Mouse (Mus musculus): ENCODE data around the gene Prdm2. TPM values are rescaled to one million over a fixed set of nuclear protein-coding genes. Genes with fewer than 3 reads are reported as not detected.

Gene Prdm2
- polyA plus RNA-seq, 1 experiment from 2014 or later = 5.0 TPM

DNA sequence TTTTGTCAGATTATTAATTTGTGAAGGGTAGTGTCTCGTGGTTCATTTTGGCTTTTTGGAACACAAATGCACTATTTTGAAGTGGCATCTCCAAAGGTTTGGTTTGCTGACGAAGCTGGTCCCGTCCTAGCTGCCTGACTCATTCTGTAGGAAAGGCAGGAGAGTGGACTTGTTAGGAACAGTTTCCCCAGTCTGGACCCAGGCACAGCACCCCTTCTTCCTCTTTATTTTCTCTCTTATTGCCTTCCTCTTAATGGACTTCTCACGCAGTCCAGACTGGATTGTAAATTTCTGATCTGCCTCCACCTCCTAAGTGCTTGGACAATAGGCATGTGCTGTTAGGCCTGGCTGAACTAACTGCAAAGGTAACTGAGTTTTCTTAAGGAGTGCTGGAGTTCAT, 57.8 kb downstream of the Prdm2 start:
- WGBS = 64% methylated on average over 4 of the region's 4 CpGs
- TF ChIP-seq EP300 (optimal IDR thresholded peaks at IDR 0.05) (no peak), CTCF (IDR thresholded peaks at IDR 0.05; ENCODE audit: low read depth) (no peak)
- DNase-seq (ENCODE audit: low spot score) = no peak
- H3K27ac ChIP-seq (replicated peaks) = 0 out of 2 replicates have a peak overlapping the region, but pooled peaks have one; percentile 9
- no peaks in the 10 kb centered on the region for H3K27me3 ChIP-seq (ENCODE audit: control insufficient read depth, insufficient read depth, low read length)
- no peak overlapping the region for H3K9ac ChIP-seq (ENCODE audit: low read length)
- no peaks in the 10 kb centered on the region for H3K9me3 ChIP-seq (ENCODE audit: control insufficient read depth, low read length)
- no peaks in the 10 kb centered on the region for H3K36me3 ChIP-seq (ENCODE audit: control insufficient read depth, insufficient read depth, low read length)
- H3K4me1 ChIP-seq (replicated peaks; ENCODE audit: control insufficient read depth, insufficient read depth) = peaks cover 2% of the 10 kb centered on the region; the same call in 1 of the 2 replicates
- H3K4me2 ChIP-seq (replicated peaks; ENCODE audit: low read depth) = no peak overlapping the region
- no peak overlapping the region for H3K4me3 ChIP-seq (ENCODE audit: low read depth, low read length)
- no peak for ATAC-seq (ENCODE audit: low FRiP score, low TSS enrichment)

DNA sequence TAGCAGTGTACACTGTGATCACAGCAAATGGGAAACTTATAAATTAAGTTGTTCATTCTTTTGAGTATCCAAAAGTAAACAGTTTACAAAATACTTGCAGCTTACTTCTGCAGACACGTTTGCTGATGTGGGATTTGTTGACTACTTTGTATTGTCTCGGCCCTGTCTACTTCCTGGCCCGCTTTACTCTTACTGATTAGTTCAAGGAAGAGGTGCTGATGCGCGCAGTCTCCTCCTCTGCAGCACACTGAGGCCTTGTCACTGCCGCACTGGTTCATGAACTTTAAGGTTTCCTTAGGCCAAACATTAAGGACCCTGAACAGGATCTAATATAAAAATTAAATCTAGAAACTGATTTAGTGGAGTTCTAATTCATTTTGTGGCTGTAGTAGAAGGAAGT, 58.2 kb downstream of the Prdm2 start:
- H3K9ac ChIP-seq (ENCODE audit: low read length) = no peak overlapping the region
- peaks cover 2% of the 10 kb centered on the region; the same call in 1 of the 2 replicates for H3K4me1 ChIP-seq (replicated peaks; ENCODE audit: control insufficient read depth, insufficient read depth)
- no peaks in the 10 kb centered on the region for H3K9me3 ChIP-seq (ENCODE audit: control insufficient read depth, low read length)
- H3K4me3 ChIP-seq (ENCODE audit: low read depth, low read length) = no peak overlapping the region
- DNase-seq (ENCODE audit: low spot score) = no peak
- ATAC-seq (ENCODE audit: low FRiP score, low TSS enrichment) = no peak
- H3K27ac ChIP-seq (replicated peaks) = no peak overlapping the region
- 50% methylated on average over 6 of the region's 6 CpGs for WGBS
- no peaks in the 10 kb centered on the region for H3K27me3 ChIP-seq (ENCODE audit: control insufficient read depth, insufficient read depth, low read length)
- no peaks in the 10 kb centered on the region for H3K36me3 ChIP-seq (ENCODE audit: control insufficient read depth, insufficient read depth, low read length)
- no peak overlapping the region for H3K4me2 ChIP-seq (replicated peaks; ENCODE audit: low read depth)
- TF ChIP-seq EP300 (optimal IDR thresholded peaks at IDR 0.05) = no peak
- no peak for TF ChIP-seq CTCF (IDR thresholded peaks at IDR 0.05; ENCODE audit: low read depth)

DNA sequence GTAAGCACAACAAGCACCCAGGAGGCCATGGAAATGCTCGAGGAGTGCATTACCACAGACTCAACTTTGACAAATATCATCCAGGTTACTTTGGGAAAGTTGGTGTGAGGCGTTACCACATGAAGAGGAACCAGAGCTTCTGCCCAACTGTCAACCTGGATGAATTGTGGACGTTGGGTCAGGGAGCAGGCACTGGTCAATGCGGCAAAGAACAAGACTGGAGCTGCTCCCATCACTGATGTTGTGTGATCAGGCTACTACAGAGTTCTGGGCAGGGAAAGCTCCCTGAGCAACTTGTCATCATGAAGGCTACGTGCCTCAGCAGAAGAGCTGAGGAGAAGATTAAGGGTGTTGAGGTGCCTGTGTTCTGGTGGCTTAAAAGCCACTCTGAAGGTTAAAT, 60.2 kb downstream of the Prdm2 start:
- Histone ChIP-seq H3K4me2 (replicated peaks; ENCODE audit: low read depth) (no peak overlapping the region), H3K36me3 (ENCODE audit: control insufficient read depth, insufficient read depth, low read length) (no peaks in the 10 kb centered on the region), H3K9ac (ENCODE audit: low read length) (no peak overlapping the region), H3K9me3 (ENCODE audit: control insufficient read depth, low read length) (no peaks in the 10 kb centered on the region), H3K4me1 (replicated peaks; ENCODE audit: control insufficient read depth, insufficient read depth) (no peaks in the 10 kb centered on the region; the same call in none of the 2 replicates), H3K4me3 (ENCODE audit: low read depth, low read length) (no peak overlapping the region), H3K27me3 (ENCODE audit: control insufficient read depth, insufficient read depth, low read length) (no peaks in the 10 kb centered on the region), H3K27ac (replicated peaks) (no peak overlapping the region)
- ATAC-seq (ENCODE audit: low FRiP score, low TSS enrichment) (no peak), DNase-seq (ENCODE audit: low spot score) (no peak)
- 75% methylated on average over 5 of the region's 5 CpGs for WGBS
- TF ChIP-seq CTCF (IDR thresholded peaks at IDR 0.05; ENCODE audit: low read depth) = no peak
- TF ChIP-seq EP300 (optimal IDR thresholded peaks at IDR 0.05) = no peak

- Histone ChIP-seq H3K9ac (ENCODE audit: low read length) (no peak overlapping the region), H3K27ac (replicated peaks) (peak overlapping the region; percentile 35; the same call in 1 of the 2 replicates), H3K9me3 (ENCODE audit: control insufficient read depth, low read length) (no peaks in the 10 kb centered on the region), H3K36me3 (ENCODE audit: control insufficient read depth, insufficient read depth, low read length) (no peaks in the 10 kb centered on the region), H3K4me3 (ENCODE audit: low read depth, low read length) (no peak overlapping the region), H3K4me2 (replicated peaks; ENCODE audit: low read depth) (no peak overlapping the region), H3K4me1 (replicated peaks; ENCODE audit: control insufficient read depth, insufficient read depth) (no peaks in the 10 kb centered on the region; the same call in none of the 2 replicates), H3K27me3 (ENCODE audit: control insufficient read depth, insufficient read depth, low read length) (no peaks in the 10 kb centered on the region)
- no peak for TF ChIP-seq EP300 (optimal IDR thresholded peaks at IDR 0.05)
- peak; percentile 68 for TF ChIP-seq CTCF (IDR thresholded peaks at IDR 0.05; ENCODE audit: low read depth)
- 68% methylated on average over 1 of the region's 1 CpGs for whole genome bisulfite sequencing
- peak; percentile 66 for DNase-seq (ENCODE audit: low spot score)
- ATAC-seq (ENCODE audit: low FRiP score, low TSS enrichment) = 0 out of 2 replicates have a peak, but pooled peaks have one; percentile 32
Measured at GRCm38 (mm10) chr4:143151267-143151666, 61.5 kb downstream of the Prdm2 start.

GRCm38 (mm10) chr4:143147666-143148065, 65.1 kb downstream of the Prdm2 start:
- Histone ChIP-seq H3K27me3 (ENCODE audit: control insufficient read depth, insufficient read depth, low read length) (no peaks in the 10 kb centered on the region), H3K9ac (ENCODE audit: low read length) (no peak overlapping the region), H3K4me3 (ENCODE audit: low read depth, low read length) (no peak overlapping the region), H3K4me2 (replicated peaks; ENCODE audit: low read depth) (no peak overlapping the region), H3K9me3 (ENCODE audit: control insufficient read depth, low read length) (no peaks in the 10 kb centered on the region), H3K27ac (replicated peaks) (no peak overlapping the region), H3K4me1 (replicated peaks; ENCODE audit: control insufficient read depth, insufficient read depth) (no peaks in the 10 kb centered on the region; the same call in 1 of the 2 replicates), H3K36me3 (ENCODE audit: control insufficient read depth, insufficient read depth, low read length) (no peaks in the 10 kb centered on the region)
- 82% methylated on average over 3 of the region's 3 CpGs for WGBS
- no peak for ATAC-seq (ENCODE audit: low FRiP score, low TSS enrichment)
- no peak for DNase-seq (ENCODE audit: low spot score)
- no peak for TF ChIP-seq CTCF (IDR thresholded peaks at IDR 0.05; ENCODE audit: low read depth)
- no peak for TF ChIP-seq EP300 (optimal IDR thresholded peaks at IDR 0.05)

- H3K9ac ChIP-seq (ENCODE audit: low read length) = no peak overlapping the region
- H3K27me3 ChIP-seq (ENCODE audit: control insufficient read depth, insufficient read depth, low read length) = no peaks in the 10 kb centered on the region
- ATAC-seq (ENCODE audit: low FRiP score, low TSS enrichment) (no peak), DNase-seq (ENCODE audit: low spot score) (no peak)
- no peak overlapping the region for H3K27ac ChIP-seq (replicated peaks)
- H3K36me3 ChIP-seq (ENCODE audit: control insufficient read depth, insufficient read depth, low read length) = 0 out of 2 replicates have a peak, but pooled peaks cover 4% of the 10 kb centered on the region
- no peaks in the 10 kb centered on the region for H3K9me3 ChIP-seq (ENCODE audit: control insufficient read depth, low read length)
- H3K4me3 ChIP-seq (ENCODE audit: low read depth, low read length) = no peak overlapping the region
- WGBS = 43% methylated on average over 7 of the region's 7 CpGs
- H3K4me1 ChIP-seq (replicated peaks; ENCODE audit: control insufficient read depth, insufficient read depth) = no peaks in the 10 kb centered on the region; the same call in 1 of the 2 replicates
- TF ChIP-seq CTCF (IDR thresholded peaks at IDR 0.05; ENCODE audit: low read depth) (no peak), EP300 (optimal IDR thresholded peaks at IDR 0.05) (no peak)
- no peak overlapping the region for H3K4me2 ChIP-seq (replicated peaks; ENCODE audit: low read depth)
Measured at GRCm38 (mm10) chr4:143143615-143144014, 69.2 kb downstream of the Prdm2 start.

Measured in stomach, postnatal 0 days (tissue).